Mouse (Mus musculus) hindbrain, embryonic 11.5 days (tissue): Measurements from ENCODE around the gene Ank3. TPM values are rescaled to one million over a fixed set of nuclear protein-coding genes. Genes with fewer than 3 reads are reported as not detected.

ENCODE experiments used
- ATAC-seq: fragments of 200-750 bp; cut with Nextera tagmentation; 2 replicates; pipeline ENCODE4 v1.8.0; 2017; ENCODE audit warnings: mild to moderate bottlenecking, moderate TSS enrichment, moderate library complexity; ENCODE audit not compliant: low FRiP score
- DNase-seq: peaks from one replicate; pipeline ENCODE4 v3.0.0-alpha.2; 2015; ENCODE audit warnings: low spot score
- H3K27ac ChIP-seq: fragments of 300-500 bp; sonication (generic); 2 replicates; pipeline ENCODE4 v1.5.1; 2014; ENCODE audit warnings: mild to moderate bottlenecking, low read depth, low read length
- H3K27me3 ChIP-seq: fragments of 300-500 bp; sonication (generic); 2 replicates; pipeline ENCODE4 v1.6.1; 2014; ENCODE audit warnings: mild to moderate bottlenecking, low read length, moderate library complexity, mixed read lengths; ENCODE audit not compliant: control insufficient read depth, insufficient read depth
- H3K36me3 ChIP-seq: fragments of 300-500 bp; sonication (generic); 2 replicates; pipeline ENCODE4 v1.6.1; 2014; ENCODE audit warnings: mild to moderate bottlenecking, low read length, moderate library complexity, mixed read lengths; ENCODE audit not compliant: control insufficient read depth, insufficient read depth
- H3K4me1 ChIP-seq: fragments of 300-500 bp; sonication (generic); replicated peaks from 2 replicates; pipeline ENCODE4 v1.6.1; 2014; ENCODE audit warnings: low read length, mixed read lengths; ENCODE audit not compliant: control insufficient read depth, insufficient read depth
- H3K4me2 ChIP-seq: fragments of 300-500 bp; sonication (generic); replicated peaks from 2 replicates; pipeline ENCODE4 v1.6.1; 2014; ENCODE audit warnings: mild to moderate bottlenecking, low read depth, low read length
- H3K4me3 ChIP-seq: fragments of 300-500 bp; sonication (generic); 2 replicates; pipeline ENCODE4 v1.5.1; 2014; ENCODE audit warnings: low read depth, low read length
- H3K9ac ChIP-seq: fragments of 300-500 bp; sonication (generic); 2 replicates; pipeline ENCODE4 v1.6.1; 2014; ENCODE audit warnings: low read depth, low read length
- H3K9me3 ChIP-seq: fragments of 300-500 bp; sonication (generic); 2 replicates; pipeline ENCODE4 v1.6.1; 2016; ENCODE audit warnings: low read length; ENCODE audit not compliant: control insufficient read depth
- WGBS: fragments of 180-500 bp; shearing (Covaris S2); extraction: QIAGEN DNeasy Blood & Tissue Kit; methylation state at CpG from one replicate; pipeline ENCODE4 v1.1.7; 2014; 5-methylcytosine and 5-hydroxymethylcytosine counted together
- polyA plus RNA-seq: library from polyadenylated mRNA; unstranded; fragments of >200 nt; fragmentation: Nextera tagmentation; extraction: Ambion mirVana; gene quantifications from 2 replicates; pipeline ENCODE4 v1.2.1, GENCODE M21; 2014

Gene Ank3
- polyA plus RNA-seq, 1 experiment from 2014 or later, result 97.7 TPM

- Histone ChIP-seq H3K27me3 (no peaks in the 10 kb centered on the region), H3K27ac (no peak overlapping the region), H3K36me3 (no peaks in the 10 kb centered on the region), H3K4me3 (no peak overlapping the region), H3K9ac (no peak overlapping the region), H3K9me3 (no peaks in the 10 kb centered on the region), H3K4me1 (no peaks in the 10 kb centered on the region), H3K4me2 (no peak overlapping the region)
- DNase-seq, result no peak
- WGBS, result 88% methylated on average over 5 of the region's 5 CpGs
- no peak for ATAC-seq
Measured at GRCm38 (mm10) chr10:69936443-69937067, 538.0 kb downstream of the Ank3 start.

GRCm38 (mm10) chr10:69937291-69937921, 538.8 kb downstream of the Ank3 start:
- Histone ChIP-seq H3K4me1 (no peaks in the 10 kb centered on the region), H3K27ac (no peak overlapping the region), H3K27me3 (no peaks in the 10 kb centered on the region), H3K9ac (no peak overlapping the region), H3K9me3 (no peaks in the 10 kb centered on the region), H3K4me3 (no peak overlapping the region), H3K36me3 (no peaks in the 10 kb centered on the region), H3K4me2 (no peak overlapping the region)
- ATAC-seq, result no peak
- DNase-seq, result no peak
- 87% methylated on average over 7 of the region's 7 CpGs for WGBS

GRCm38 (mm10) chr10:69939144-69939543, 540.6 kb downstream of the Ank3 start:
- DNase-seq, result no peak
- ATAC-seq, result no peak
- no peak overlapping the region for H3K27ac ChIP-seq
- no peaks in the 10 kb centered on the region for H3K36me3 ChIP-seq
- 94% methylated on average over 7 of the region's 7 CpGs for WGBS
- no peaks in the 10 kb centered on the region for H3K9me3 ChIP-seq
- H3K4me1 ChIP-seq, result no peaks in the 10 kb centered on the region
- H3K4me2 ChIP-seq, result no peak overlapping the region
- H3K4me3 ChIP-seq, result no peak overlapping the region
- no peaks in the 10 kb centered on the region for H3K27me3 ChIP-seq
- no peak overlapping the region for H3K9ac ChIP-seq

GRCm38 (mm10) chr10:69939966-69940365, 541.4 kb downstream of the Ank3 start:
- H3K9ac ChIP-seq, result no peak overlapping the region
- no peaks in the 10 kb centered on the region for H3K36me3 ChIP-seq
- no peak for ATAC-seq
- H3K9me3 ChIP-seq, result no peaks in the 10 kb centered on the region
- no peak for DNase-seq
- no peak overlapping the region for H3K4me2 ChIP-seq
- H3K4me1 ChIP-seq, result no peaks in the 10 kb centered on the region
- H3K27me3 ChIP-seq, result no peaks in the 10 kb centered on the region
- no peak overlapping the region for H3K27ac ChIP-seq
- no peak overlapping the region for H3K4me3 ChIP-seq
- WGBS, result 49% methylated on average over 7 of the region's 7 CpGs

GRCm38 (mm10) chr10:69941001-69941400, 542.4 kb downstream of the Ank3 start:
- no peak overlapping the region for H3K9ac ChIP-seq
- H3K27ac ChIP-seq, result no peak overlapping the region
- DNase-seq (no peak), ATAC-seq (no peak)
- H3K4me1 ChIP-seq, result no peaks in the 10 kb centered on the region
- H3K4me3 ChIP-seq, result no peak overlapping the region
- H3K9me3 ChIP-seq, result no peaks in the 10 kb centered on the region
- H3K4me2 ChIP-seq, result no peak overlapping the region
- H3K36me3 ChIP-seq, result no peaks in the 10 kb centered on the region
- 94% methylated on average over 7 of the region's 7 CpGs for WGBS
- H3K27me3 ChIP-seq, result no peaks in the 10 kb centered on the region

GRCm38 (mm10) chr10:69944845-69945244, 546.3 kb downstream of the Ank3 start:
- WGBS, result 89% methylated on average over 9 of the region's 9 CpGs
- Histone ChIP-seq H3K27me3 (no peaks in the 10 kb centered on the region), H3K9ac (no peak overlapping the region), H3K36me3 (no peaks in the 10 kb centered on the region), H3K4me1 (no peaks in the 10 kb centered on the region), H3K27ac (no peak overlapping the region), H3K9me3 (no peaks in the 10 kb centered on the region), H3K4me2 (no peak overlapping the region), H3K4me3 (no peak overlapping the region)
- no peak for DNase-seq
- ATAC-seq, result no peak

- no peak overlapping the region for H3K4me2 ChIP-seq
- ATAC-seq (no peak), DNase-seq (no peak)
- H3K9me3 ChIP-seq, result no peaks in the 10 kb centered on the region
- H3K4me3 ChIP-seq, result no peak overlapping the region
- 68% methylated on average over 8 of the region's 8 CpGs for WGBS
- no peaks in the 10 kb centered on the region for H3K4me1 ChIP-seq
- H3K9ac ChIP-seq, result no peak overlapping the region
- H3K27me3 ChIP-seq, result no peaks in the 10 kb centered on the region
- H3K27ac ChIP-seq, result no peak overlapping the region
- no peaks in the 10 kb centered on the region for H3K36me3 ChIP-seq
Measured at GRCm38 (mm10) chr10:69945870-69946269, 547.3 kb downstream of the Ank3 start.

- Histone ChIP-seq H3K9me3 (no peaks in the 10 kb centered on the region), H3K4me2 (no peak overlapping the region), H3K27me3 (no peaks in the 10 kb centered on the region), H3K4me1 (no peaks in the 10 kb centered on the region), H3K36me3 (no peaks in the 10 kb centered on the region), H3K27ac (no peak overlapping the region), H3K4me3 (no peak overlapping the region), H3K9ac (no peak overlapping the region)
- ATAC-seq (no peak), DNase-seq (no peak)
- WGBS, result 88% methylated on average over 8 of the region's 8 CpGs
Measured at GRCm38 (mm10) chr10:69946271-69946670, 547.7 kb downstream of the Ank3 start.

GRCm38 (mm10) chr10:69947093-69947492, 548.5 kb downstream of the Ank3 start:
- H3K27ac ChIP-seq, result no peak overlapping the region
- H3K27me3 ChIP-seq, result no peaks in the 10 kb centered on the region
- WGBS, result 90% methylated on average over 6 of the region's 6 CpGs
- no peak overlapping the region for H3K9ac ChIP-seq
- H3K9me3 ChIP-seq, result no peaks in the 10 kb centered on the region
- no peak overlapping the region for H3K4me3 ChIP-seq
- H3K4me2 ChIP-seq, result no peak overlapping the region
- H3K36me3 ChIP-seq, result no peaks in the 10 kb centered on the region
- ATAC-seq (no peak), DNase-seq (no peak)
- no peaks in the 10 kb centered on the region for H3K4me1 ChIP-seq
